Mouse (Mus musculus): ENCODE data around the gene Trmt5. TPM values are rescaled to one million over a fixed set of nuclear protein-coding genes. Genes with fewer than 3 reads are reported as not detected.

The Trmt5 gene
- total and polyA plus RNA-seq, 2 experiments from 2014 or later, result 8.6 to 26.6 TPM

- TF ChIP-seq CTCF (IDR thresholded peaks at IDR 0.05; ENCODE audit: low read depth), result no peak
- no peak for TF ChIP-seq EP300 (IDR thresholded peaks at IDR 0.05; ENCODE audit: low read depth)
- no peak for ATAC-seq (ENCODE audit: insufficient read depth, low read depth)
- Histone ChIP-seq H3K4me2 (ENCODE audit: low read depth, low read length) (no peak overlapping the region), H3K4me1 (ENCODE audit: control insufficient read depth, insufficient read depth) (no peaks in the 10 kb centered on the region), H3K36me3 (replicated peaks; ENCODE audit: control insufficient read depth, insufficient read depth, low read length) (peaks cover 7% of the 10 kb centered on the region; the same call in 1 of the 2 replicates), H3K27ac (ENCODE audit: low read depth) (no peak overlapping the region), H3K9ac (replicated peaks; ENCODE audit: low read depth, low read length) (no peak overlapping the region), H3K9me3 (replicated peaks; ENCODE audit: control insufficient read depth, low read length) (no peaks in the 10 kb centered on the region), H3K4me3 (ENCODE audit: low read depth, low read length) (no peak overlapping the region), H3K27me3 (ENCODE audit: control insufficient read depth, insufficient read depth, low read length) (no peaks in the 10 kb centered on the region)
- DNase-seq (ENCODE audit: low spot score), result no peak
- WGBS, result 90% methylated on average over 5 of the region's 5 CpGs
Observed at GRCm38 (mm10) chr12:73298621-73299020, 12.1 kb upstream of the Trmt5 start.

DNA sequence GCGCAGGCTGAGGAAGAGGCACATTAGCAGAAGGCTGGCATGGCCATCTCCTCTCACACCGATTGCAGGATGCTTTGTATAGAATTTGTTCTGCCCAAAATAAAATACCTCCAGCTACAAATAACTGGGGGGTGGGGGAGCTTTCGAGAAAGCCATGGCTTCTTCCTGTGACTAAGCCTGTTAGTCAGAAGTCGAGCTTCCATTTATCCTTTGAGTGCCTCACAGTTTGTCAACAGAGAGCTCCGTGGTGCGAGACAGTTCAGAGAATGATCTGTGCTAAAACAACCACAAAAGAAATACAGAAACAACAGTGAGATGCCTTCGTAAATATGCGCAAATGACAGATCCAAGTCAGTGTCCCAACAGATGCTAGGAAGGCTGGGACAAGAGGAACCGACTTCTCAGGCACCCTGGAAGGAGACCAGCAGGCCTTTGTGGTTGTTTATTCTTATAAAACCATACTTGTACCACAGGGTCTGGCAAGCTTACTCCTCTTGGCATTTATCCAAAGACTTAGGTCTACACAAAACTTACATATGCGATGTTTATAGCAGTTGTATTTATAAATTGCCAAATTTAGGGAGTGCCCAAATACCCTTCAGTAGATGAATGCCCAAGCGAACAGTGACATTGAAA, 9.1 kb upstream of the Trmt5 start:
- TF ChIP-seq CTCF (IDR thresholded peaks at IDR 0.05; ENCODE audit: low read depth), result no peak
- no peak for TF ChIP-seq EP300 (IDR thresholded peaks at IDR 0.05; ENCODE audit: low read depth)
- DNase-seq (ENCODE audit: low spot score), result no peak
- H3K4me2 ChIP-seq (ENCODE audit: low read depth, low read length), result no peak overlapping the region
- no peaks in the 10 kb centered on the region for H3K9me3 ChIP-seq (replicated peaks; ENCODE audit: control insufficient read depth, low read length)
- no peaks in the 10 kb centered on the region for H3K4me1 ChIP-seq (ENCODE audit: control insufficient read depth, insufficient read depth)
- H3K9ac ChIP-seq (replicated peaks; ENCODE audit: low read depth, low read length), result no peak overlapping the region
- H3K27me3 ChIP-seq (ENCODE audit: control insufficient read depth, insufficient read depth, low read length), result no peaks in the 10 kb centered on the region
- H3K36me3 ChIP-seq (replicated peaks; ENCODE audit: control insufficient read depth, insufficient read depth, low read length), result peaks cover 23% of the 10 kb centered on the region; the same call in 1 of the 2 replicates
- H3K4me3 ChIP-seq (ENCODE audit: low read depth, low read length), result no peak overlapping the region
- ATAC-seq (ENCODE audit: insufficient read depth, low read depth), result no peak
- H3K27ac ChIP-seq (ENCODE audit: low read depth), result no peak overlapping the region
- 81% methylated on average over 11 of the region's 11 CpGs for WGBS

DNA sequence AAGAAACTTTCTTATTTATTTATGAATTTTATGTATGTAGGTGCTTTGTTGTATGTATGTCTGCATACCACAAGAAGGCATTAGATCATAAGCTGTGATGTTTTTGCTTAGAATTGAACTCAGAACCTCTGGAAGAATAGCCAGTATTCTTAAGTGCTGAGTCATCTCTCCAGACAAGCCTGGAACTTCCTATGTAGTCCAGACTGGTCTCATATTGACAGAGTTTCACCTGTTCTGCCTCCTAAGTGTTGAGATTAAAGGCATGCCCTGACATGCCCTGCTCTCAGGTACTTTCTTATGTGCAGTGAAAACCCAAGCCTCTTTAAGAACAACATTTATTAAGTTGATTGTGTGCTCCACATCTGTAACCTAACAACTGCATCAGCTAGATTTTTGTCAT, 8.4 kb upstream of the Trmt5 start:
- ATAC-seq (ENCODE audit: insufficient read depth, low read depth) (no peak), DNase-seq (ENCODE audit: low spot score) (no peak)
- Histone ChIP-seq H3K4me2 (ENCODE audit: low read depth, low read length) (no peak overlapping the region), H3K9ac (replicated peaks; ENCODE audit: low read depth, low read length) (no peak overlapping the region), H3K36me3 (replicated peaks; ENCODE audit: control insufficient read depth, insufficient read depth, low read length) (peaks cover 23% of the 10 kb centered on the region; the same call in 1 of the 2 replicates), H3K9me3 (replicated peaks; ENCODE audit: control insufficient read depth, low read length) (no peaks in the 10 kb centered on the region), H3K4me3 (ENCODE audit: low read depth, low read length) (no peak overlapping the region), H3K27ac (ENCODE audit: low read depth) (no peak overlapping the region), H3K4me1 (ENCODE audit: control insufficient read depth, insufficient read depth) (no peaks in the 10 kb centered on the region), H3K27me3 (ENCODE audit: control insufficient read depth, insufficient read depth, low read length) (no peaks in the 10 kb centered on the region)
- TF ChIP-seq CTCF (IDR thresholded peaks at IDR 0.05; ENCODE audit: low read depth), result no peak
- no peak for TF ChIP-seq EP300 (IDR thresholded peaks at IDR 0.05; ENCODE audit: low read depth)

GRCm38 (mm10) chr12:73288626-73289025, 2.1 kb upstream of the Trmt5 start:
- no peaks in the 10 kb centered on the region for H3K27me3 ChIP-seq (ENCODE audit: control insufficient read depth, insufficient read depth, low read length)
- TF ChIP-seq CTCF (IDR thresholded peaks at IDR 0.05; ENCODE audit: low read depth) (no peak), EP300 (IDR thresholded peaks at IDR 0.05; ENCODE audit: low read depth) (no peak)
- no peak for DNase-seq (ENCODE audit: low spot score)
- 71% methylated on average over 3 of the region's 3 CpGs for WGBS
- H3K4me1 ChIP-seq (ENCODE audit: control insufficient read depth, insufficient read depth), result peaks cover 17% of the 10 kb centered on the region
- H3K36me3 ChIP-seq (replicated peaks; ENCODE audit: control insufficient read depth, insufficient read depth, low read length), result peaks cover 19% of the 10 kb centered on the region
- no peak for ATAC-seq (ENCODE audit: insufficient read depth, low read depth)
- H3K4me3 ChIP-seq (ENCODE audit: low read depth, low read length), result no peak overlapping the region
- no peak overlapping the region for H3K27ac ChIP-seq (ENCODE audit: low read depth)
- no peak overlapping the region for H3K9ac ChIP-seq (replicated peaks; ENCODE audit: low read depth, low read length)
- H3K4me2 ChIP-seq (ENCODE audit: low read depth, low read length), result no peak overlapping the region
- no peaks in the 10 kb centered on the region for H3K9me3 ChIP-seq (replicated peaks; ENCODE audit: control insufficient read depth, low read length)

DNA sequence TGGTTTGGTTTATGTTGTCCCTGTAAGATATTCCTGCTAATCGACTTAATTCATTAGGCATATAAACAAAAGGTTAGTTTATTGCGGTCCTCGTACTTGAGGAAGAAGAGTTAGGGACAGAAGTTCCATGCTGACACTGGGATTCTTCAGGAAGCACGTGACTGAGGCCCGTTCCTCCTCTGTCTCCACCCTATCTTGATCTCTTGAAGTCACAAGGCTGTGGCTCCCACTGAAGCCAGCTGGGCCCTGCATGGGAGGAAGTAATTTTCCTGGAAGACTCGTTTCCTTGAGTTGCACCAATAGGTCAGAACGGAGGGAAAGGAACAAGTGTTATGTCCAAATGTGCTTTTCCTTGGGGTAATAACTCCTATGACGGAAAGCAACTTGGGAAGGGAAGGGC, 1.1 kb upstream of the Trmt5 start:
- no peaks in the 10 kb centered on the region for H3K27me3 ChIP-seq (ENCODE audit: control insufficient read depth, insufficient read depth, low read length)
- no peak overlapping the region for H3K9ac ChIP-seq (replicated peaks; ENCODE audit: low read depth, low read length)
- H3K9me3 ChIP-seq (replicated peaks; ENCODE audit: control insufficient read depth, low read length), result no peaks in the 10 kb centered on the region
- ATAC-seq (ENCODE audit: insufficient read depth, low read depth), result no peak
- peak overlapping the region; percentile 85; the same call in 1 of the 2 replicates for H3K27ac ChIP-seq (ENCODE audit: low read depth)
- WGBS, result 60% methylated on average over 8 of the region's 8 CpGs
- H3K4me2 ChIP-seq (ENCODE audit: low read depth, low read length), result peak overlapping the region; percentile 87
- TF ChIP-seq EP300 (IDR thresholded peaks at IDR 0.05; ENCODE audit: low read depth), result no peak
- no peak for TF ChIP-seq CTCF (IDR thresholded peaks at IDR 0.05; ENCODE audit: low read depth)
- H3K36me3 ChIP-seq (replicated peaks; ENCODE audit: control insufficient read depth, insufficient read depth, low read length), result peaks cover 12% of the 10 kb centered on the region
- H3K4me3 ChIP-seq (ENCODE audit: low read depth, low read length), result peak overlapping the region; percentile 91
- peaks cover 17% of the 10 kb centered on the region for H3K4me1 ChIP-seq (ENCODE audit: control insufficient read depth, insufficient read depth)
- DNase-seq (ENCODE audit: low spot score), result peak; percentile 16

- H3K4me2 ChIP-seq (ENCODE audit: low read depth, low read length), result no peak overlapping the region
- H3K4me1 ChIP-seq (ENCODE audit: control insufficient read depth, insufficient read depth), result no peaks in the 10 kb centered on the region
- TF ChIP-seq CTCF (IDR thresholded peaks at IDR 0.05; ENCODE audit: low read depth), result no peak
- TF ChIP-seq EP300 (IDR thresholded peaks at IDR 0.05; ENCODE audit: low read depth), result no peak
- ATAC-seq (ENCODE audit: insufficient read depth, low read depth) (no peak), DNase-seq (ENCODE audit: low spot score) (no peak)
- no peak overlapping the region for H3K27ac ChIP-seq (ENCODE audit: low read depth)
- 81% methylated on average over 3 of the region's 3 CpGs for WGBS
- peaks cover 13% of the 10 kb centered on the region for H3K36me3 ChIP-seq (replicated peaks; ENCODE audit: control insufficient read depth, insufficient read depth, low read length)
- no peaks in the 10 kb centered on the region for H3K27me3 ChIP-seq (ENCODE audit: control insufficient read depth, insufficient read depth, low read length)
- no peak overlapping the region for H3K9ac ChIP-seq (replicated peaks; ENCODE audit: low read depth, low read length)
- H3K9me3 ChIP-seq (replicated peaks; ENCODE audit: control insufficient read depth, low read length), result no peaks in the 10 kb centered on the region
- no peak overlapping the region for H3K4me3 ChIP-seq (ENCODE audit: low read depth, low read length)
Observed at GRCm38 (mm10) chr12:73274921-73275320, 11.6 kb downstream of the Trmt5 start.

Data from heart, postnatal 0 days (tissue).